Mouse (Mus musculus) intestine, postnatal 0 days (tissue): ENCODE measurements around the gene Zfp382. TPM values are rescaled to one million over a fixed set of nuclear protein-coding genes. Genes with fewer than 3 reads are reported as not detected.
A peak's percentile ranks its signal among the peaks of the same experiment; 100 is the strongest.

ENCODE experiments used
- ATAC-seq: fragments of 200-750 bp; cut with Nextera tagmentation; 2 replicates; pipeline ENCODE4 v1.8.0; 2017; ENCODE audit warnings: mild to moderate bottlenecking, moderate TSS enrichment, moderate library complexity
- H3K27ac ChIP-seq: fragments of 300-500 bp; sonication (generic); 2 replicates; pipeline ENCODE4 v1.5.1; 2014; ENCODE audit warnings: mild to moderate bottlenecking, low read depth, low read length, moderate library complexity
- H3K27me3 ChIP-seq: fragments of 300-500 bp; sonication (generic); replicated peaks from 2 replicates; pipeline ENCODE4 v1.6.1; 2014; ENCODE audit warnings: low read length, mixed read lengths; ENCODE audit not compliant: control insufficient read depth, insufficient read depth
- H3K36me3 ChIP-seq: fragments of 300-500 bp; sonication (generic); 2 replicates; pipeline ENCODE4 v1.6.1; 2014; ENCODE audit warnings: mild to moderate bottlenecking, moderate library complexity; ENCODE audit not compliant: control insufficient read depth, insufficient read depth
- H3K4me1 ChIP-seq: fragments of 300-500 bp; sonication (generic); replicated peaks from 2 replicates; pipeline ENCODE4 v1.6.1; 2014; ENCODE audit warnings: antibody characterized with exemption, low read length, mixed read lengths; ENCODE audit not compliant: control insufficient read depth, insufficient read depth
- H3K4me2 ChIP-seq: fragments of 300-500 bp; sonication (generic); replicated peaks from 2 replicates; pipeline ENCODE4 v1.6.1; 2014; ENCODE audit warnings: low read depth, mild to moderate bottlenecking, moderate library complexity
- H3K4me3 ChIP-seq: fragments of 300-500 bp; sonication (generic); 2 replicates; pipeline ENCODE4 v1.5.1; 2014; ENCODE audit warnings: low read depth, low read length
- H3K9ac ChIP-seq: fragments of 300-500 bp; sonication (generic); 2 replicates; pipeline ENCODE4 v1.6.1; 2014; ENCODE audit warnings: mild to moderate bottlenecking, low read depth, low read length
- H3K9me3 ChIP-seq: fragments of 300-500 bp; sonication (generic); 2 replicates; pipeline ENCODE4 v1.6.1; 2016; ENCODE audit warnings: mixed run types; ENCODE audit not compliant: control insufficient read depth
- CTCF ChIP-seq: sonication (generic); IDR thresholded peaks from 2 replicates; pipeline ENCODE4 v1.5.1; 2016; ENCODE audit warnings: low read depth, mild to moderate bottlenecking, control low read depth, antibody characterized with exemption, moderate library complexity
- WGBS: fragments of 180-500 bp; shearing (Covaris S2); extraction: QIAGEN DNeasy Blood & Tissue Kit; methylation state at CpG from one replicate; pipeline ENCODE4 v1.1.7; 2014; 5-methylcytosine and 5-hydroxymethylcytosine counted together
- polyA plus RNA-seq: library from polyadenylated mRNA; unstranded; fragments of >200 nt; fragmentation: Nextera tagmentation; extraction: Ambion mirVana; gene quantifications from 2 replicates; pipeline ENCODE4 v1.2.1, GENCODE M21; 2015

The Zfp382 gene
- polyA plus RNA-seq, 1 experiment from 2014 or later: 1.7 TPM

DNA sequence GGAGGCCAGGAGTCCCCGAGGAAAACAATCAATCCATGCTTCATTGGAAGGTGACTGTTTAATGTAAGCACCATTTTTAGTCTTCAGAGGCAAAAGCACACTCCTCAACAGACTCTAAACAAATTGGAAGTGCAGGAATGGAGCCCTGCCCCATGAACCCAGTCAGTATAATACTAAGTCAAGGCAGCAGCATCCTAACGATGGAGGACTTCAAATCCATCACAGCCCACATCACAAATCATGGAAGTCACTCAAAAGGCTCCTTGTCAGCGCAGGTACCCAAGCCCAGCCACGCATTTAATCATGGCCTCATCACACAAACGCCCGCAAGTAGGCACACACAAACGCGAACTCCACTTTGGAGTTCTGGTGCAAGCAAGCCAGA, 21.4 kb downstream of the Zfp382 start:
- no peak for ATAC-seq
- TF ChIP-seq CTCF: no peak
- Histone ChIP-seq H3K4me3 (peak overlapping the region; percentile 44), H3K4me2 (peak overlapping the region; percentile 73), H3K4me1 (no peaks in the 10 kb centered on the region), H3K27ac (no peak overlapping the region), H3K9ac (peak overlapping the region; percentile 53; the same call in 1 of the 2 replicates), H3K36me3 (no peaks in the 10 kb centered on the region), H3K9me3 (no peaks in the 10 kb centered on the region), H3K27me3 (no peaks in the 10 kb centered on the region)
- 9% methylated on average over 8 of the region's 8 CpGs for WGBS

DNA sequence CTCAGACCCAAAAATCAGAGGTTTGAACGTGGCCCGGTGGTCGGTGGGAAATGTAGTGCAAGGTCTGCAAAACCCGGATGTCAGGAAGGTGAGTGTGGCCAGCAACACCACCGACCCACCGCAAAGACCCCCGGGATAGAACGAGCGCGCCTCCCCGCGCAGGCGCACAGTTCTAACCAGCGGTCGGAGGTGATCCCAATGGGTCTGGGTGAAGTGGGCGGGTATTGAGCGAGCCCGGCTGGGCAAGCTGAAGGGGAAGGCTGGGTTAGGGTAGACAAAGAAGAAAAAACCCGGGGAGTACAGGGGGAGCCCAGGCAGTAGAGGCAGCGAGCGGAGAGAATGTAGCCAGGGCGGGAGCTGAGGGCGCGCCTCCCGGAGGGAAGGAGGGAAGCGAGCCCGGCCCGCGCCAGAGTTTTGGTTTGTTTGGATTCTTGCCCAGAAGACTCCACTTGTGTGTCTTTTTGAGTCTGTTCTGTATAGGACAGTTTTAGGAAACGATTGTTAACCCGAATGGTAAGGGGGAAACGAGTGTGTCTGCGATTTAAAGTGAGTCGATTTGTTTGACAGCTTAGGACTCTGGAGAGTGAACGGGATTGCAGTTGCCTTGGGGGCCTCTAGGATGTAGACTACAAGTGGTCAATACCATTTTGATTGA, 21.9 kb downstream of the Zfp382 start:
- ATAC-seq: peak; percentile 68
- peak overlapping the region; percentile 11; the same call in 1 of the 2 replicates for H3K27ac ChIP-seq
- H3K4me1 ChIP-seq: no peaks in the 10 kb centered on the region
- peak overlapping the region; percentile 73 for H3K4me2 ChIP-seq
- no peaks in the 10 kb centered on the region for H3K27me3 ChIP-seq
- no peak for TF ChIP-seq CTCF
- WGBS: 1% methylated on average over 35 of the region's 35 CpGs
- H3K9me3 ChIP-seq: 0 out of 2 replicates have a peak, but pooled peaks cover 2% of the 10 kb centered on the region
- H3K9ac ChIP-seq: peak overlapping the region; percentile 53; the same call in 1 of the 2 replicates
- H3K4me3 ChIP-seq: peak overlapping the region; percentile 44
- H3K36me3 ChIP-seq: no peaks in the 10 kb centered on the region

DNA sequence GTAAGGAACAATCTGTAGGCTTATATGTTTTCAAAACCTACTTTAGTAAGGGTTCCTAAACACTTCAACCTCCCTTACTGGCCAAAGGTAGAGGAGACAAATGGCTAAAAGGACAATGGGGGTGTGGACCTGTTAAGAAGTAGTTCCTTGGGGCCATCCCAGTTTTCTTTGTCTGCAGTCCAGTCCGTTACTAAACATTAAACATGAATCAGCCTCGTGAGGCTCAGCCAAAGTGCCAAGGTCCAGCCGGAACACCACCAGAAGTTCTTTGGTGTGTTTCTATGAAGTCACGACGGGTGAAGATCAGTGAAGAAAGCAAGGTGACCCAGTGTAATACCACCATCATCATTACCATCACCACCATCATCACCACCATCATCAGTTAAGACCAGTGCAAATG, 25.3 kb downstream of the Zfp382 start:
- Histone ChIP-seq H3K4me2 (no peak overlapping the region), H3K9me3 (peaks cover 13% of the 10 kb centered on the region)
- no peak for ATAC-seq

DNA sequence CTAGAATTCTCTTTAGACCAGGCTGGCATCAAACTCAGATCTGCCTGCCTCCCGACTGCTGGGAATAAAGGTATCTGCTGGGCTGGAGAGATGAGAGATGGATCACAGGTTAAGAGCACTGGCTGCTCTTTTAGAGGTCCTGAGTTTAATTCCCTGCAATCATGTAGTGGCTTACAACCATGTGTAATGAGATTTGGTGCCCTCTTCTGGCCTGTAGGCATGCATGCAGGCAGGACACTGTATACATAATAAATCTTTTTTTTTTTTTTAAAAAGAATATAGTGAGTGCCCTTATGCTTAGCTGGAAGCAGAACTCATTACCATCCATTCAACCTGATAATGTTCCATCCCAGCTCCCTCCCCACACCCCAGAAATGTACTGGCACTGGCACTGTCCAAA, 32.3 kb downstream of the Zfp382 start:
- no peak overlapping the region for H3K27ac ChIP-seq
- no peak overlapping the region for H3K9ac ChIP-seq
- peaks cover 37% of the 10 kb centered on the region for H3K36me3 ChIP-seq
- H3K27me3 ChIP-seq: no peaks in the 10 kb centered on the region
- ATAC-seq: no peak
- 89% methylated on average over 1 of the region's 1 CpGs for WGBS
- H3K9me3 ChIP-seq: peaks cover 33% of the 10 kb centered on the region
- no peak overlapping the region for H3K4me2 ChIP-seq
- H3K4me3 ChIP-seq: no peak overlapping the region
- no peaks in the 10 kb centered on the region for H3K4me1 ChIP-seq
- 0 out of 2 replicates have a peak, but pooled peaks have one; percentile 1 for TF ChIP-seq CTCF

More for the DNA sequence above, 25.3 kb downstream of the Zfp382 start:
- no peak overlapping the region for H3K27ac ChIP-seq
- peaks cover 7% of the 10 kb centered on the region; the same call in 1 of the 2 replicates for H3K36me3 ChIP-seq
- H3K4me3 ChIP-seq: no peak overlapping the region
- no peaks in the 10 kb centered on the region for H3K4me1 ChIP-seq
- no peaks in the 10 kb centered on the region for H3K27me3 ChIP-seq
- H3K9ac ChIP-seq: no peak overlapping the region
- no peak for TF ChIP-seq CTCF
- 91% methylated on average over 5 of the region's 5 CpGs for WGBS

DNA sequence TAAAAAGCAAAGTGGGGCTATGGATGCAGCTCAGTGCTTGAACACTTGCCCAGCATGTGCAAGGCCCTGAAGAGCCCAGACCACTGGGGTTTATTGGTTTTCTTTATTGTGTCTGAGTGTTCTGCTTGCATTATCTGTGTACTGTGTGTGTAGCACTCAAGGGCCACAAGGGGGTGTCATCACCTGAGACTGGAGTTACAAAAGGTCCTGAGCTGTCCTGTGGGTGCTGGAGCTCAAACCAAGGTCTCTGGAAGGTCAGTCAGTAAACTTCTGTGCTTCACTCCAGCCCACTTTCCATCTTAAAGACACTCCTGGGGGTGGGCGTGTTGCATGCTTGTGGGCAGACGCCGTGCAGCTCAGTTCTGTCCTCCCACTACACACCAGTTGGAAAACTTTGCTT, 33.8 kb downstream of the Zfp382 start:
- Histone ChIP-seq H3K9ac (no peak overlapping the region), H3K36me3 (peaks cover 46% of the 10 kb centered on the region), H3K27ac (no peak overlapping the region), H3K4me1 (no peaks in the 10 kb centered on the region), H3K27me3 (no peaks in the 10 kb centered on the region), H3K4me3 (no peak overlapping the region), H3K4me2 (no peak overlapping the region), H3K9me3 (peaks cover 26% of the 10 kb centered on the region)
- no peak for ATAC-seq
- 94% methylated on average over 3 of the region's 3 CpGs for WGBS
- TF ChIP-seq CTCF: no peak

DNA sequence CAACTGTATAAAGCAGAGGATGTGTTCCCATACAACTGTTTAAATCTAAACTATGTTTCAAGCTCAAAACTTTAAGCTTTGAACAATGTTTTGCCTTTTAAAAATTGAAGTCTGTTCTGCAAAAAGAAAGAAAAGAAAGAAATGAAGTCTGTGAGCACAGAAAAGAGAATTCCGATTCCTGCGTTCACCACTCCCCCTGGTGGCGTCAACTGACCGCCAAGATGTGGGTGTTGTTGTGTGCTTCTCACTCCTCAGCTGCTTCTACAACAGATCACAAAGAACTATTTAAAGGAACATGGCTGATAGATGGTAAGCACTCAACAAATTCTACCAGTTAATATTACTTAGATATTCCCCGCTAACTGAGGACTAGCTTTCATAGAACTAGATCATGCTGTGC, 41.4 kb downstream of the Zfp382 start:
- Histone ChIP-seq H3K9me3 (peaks cover 38% of the 10 kb centered on the region), H3K27ac (peak overlapping the region; percentile 11; the same call in 1 of the 2 replicates), H3K4me3 (no peak overlapping the region), H3K36me3 (peaks cover 52% of the 10 kb centered on the region), H3K9ac (no peak overlapping the region), H3K4me2 (no peak overlapping the region), H3K4me1 (no peaks in the 10 kb centered on the region), H3K27me3 (no peaks in the 10 kb centered on the region)
- no peak for ATAC-seq
- 0 out of 2 replicates have a peak, but pooled peaks have one; percentile 4 for TF ChIP-seq CTCF
- WGBS: 96% methylated on average over 5 of the region's 5 CpGs
